Mouse (Mus musculus) urinary bladder, postnatal 25 days (tissue): ENCODE data around the gene Gjb6.

Source experiments
- DNase-seq: peaks from one replicate; pipeline ENCODE4 v3.0.0; 2022; ENCODE audit warnings: low spot score

Gjb6 gene

GRCm38 (mm10) chr14:57084180-57084668 lies 49.2 kb downstream of the Gjb6 start:
- no peak for DNase-seq

- DNase-seq: no peak
Measured at GRCm38 (mm10) chr14:57082863-57083262, 50.5 kb downstream of the Gjb6 start.

GRCm38 (mm10) chr14:57075537-57075936 lies 57.9 kb downstream of the Gjb6 start:
- DNase-seq: no peak
